Mouse (Mus musculus): Measurements from ENCODE around the gene Actn1. TPM values are rescaled to one million over a fixed set of nuclear protein-coding genes. Genes with fewer than 3 reads are reported as not detected.

Gene Actn1
- polyA plus RNA-seq, 1 experiment from 2014 or later = 27.8 TPM

GRCm38 (mm10) chr12:80251554-80251953 is 8.6 kb downstream of the Actn1 start:
- no peak for DNase-seq (ENCODE audit: extremely low spot score, low spot score)
- H3K4me3 ChIP-seq = no peak overlapping the region
- peaks cover 3% of the 10 kb centered on the region; the same call in 1 of the 2 replicates for H3K36me3 ChIP-seq (replicated peaks)
- no peaks in the 10 kb centered on the region for H3K27me3 ChIP-seq (ENCODE audit: poor library complexity, severe bottlenecking)
- 79% methylated on average over 3 of the region's 3 CpGs for WGBS
- H3K9me3 ChIP-seq = no peaks in the 10 kb centered on the region
- H3K4me1 ChIP-seq = peaks cover 47% of the 10 kb centered on the region
- H3K27ac ChIP-seq = no peak overlapping the region

GRCm38 (mm10) chr12:80249539-80249938 is 10.6 kb downstream of the Actn1 start:
- no peak overlapping the region for H3K4me3 ChIP-seq
- no peak for DNase-seq (ENCODE audit: extremely low spot score, low spot score)
- peak overlapping the region; percentile 35; the same call in 1 of the 2 replicates for H3K27ac ChIP-seq
- WGBS = 75% methylated on average over 6 of the region's 6 CpGs
- H3K9me3 ChIP-seq = no peaks in the 10 kb centered on the region
- H3K4me1 ChIP-seq = peaks cover 49% of the 10 kb centered on the region
- peaks cover 3% of the 10 kb centered on the region; the same call in 1 of the 2 replicates for H3K36me3 ChIP-seq (replicated peaks)
- H3K27me3 ChIP-seq (ENCODE audit: poor library complexity, severe bottlenecking) = no peaks in the 10 kb centered on the region

GRCm38 (mm10) chr12:80247067-80247466 is 13.1 kb downstream of the Actn1 start:
- 89% methylated on average over 5 of the region's 5 CpGs for WGBS
- H3K27me3 ChIP-seq (ENCODE audit: poor library complexity, severe bottlenecking) = no peaks in the 10 kb centered on the region
- H3K4me1 ChIP-seq = peaks cover 39% of the 10 kb centered on the region
- no peak overlapping the region for H3K27ac ChIP-seq
- peaks cover 15% of the 10 kb centered on the region for H3K36me3 ChIP-seq (replicated peaks)
- no peaks in the 10 kb centered on the region for H3K9me3 ChIP-seq
- no peak overlapping the region for H3K4me3 ChIP-seq
- DNase-seq (ENCODE audit: extremely low spot score, low spot score) = no peak

GRCm38 (mm10) chr12:80246505-80246904 is 13.7 kb downstream of the Actn1 start:
- no peak overlapping the region for H3K4me3 ChIP-seq
- H3K27me3 ChIP-seq (ENCODE audit: poor library complexity, severe bottlenecking) = no peaks in the 10 kb centered on the region
- H3K4me1 ChIP-seq = peaks cover 34% of the 10 kb centered on the region
- peaks cover 19% of the 10 kb centered on the region for H3K36me3 ChIP-seq (replicated peaks)
- H3K9me3 ChIP-seq = no peaks in the 10 kb centered on the region
- H3K27ac ChIP-seq = no peak overlapping the region
- DNase-seq (ENCODE audit: extremely low spot score, low spot score) = no peak
- WGBS = 88% methylated on average over 2 of the region's 2 CpGs

DNA sequence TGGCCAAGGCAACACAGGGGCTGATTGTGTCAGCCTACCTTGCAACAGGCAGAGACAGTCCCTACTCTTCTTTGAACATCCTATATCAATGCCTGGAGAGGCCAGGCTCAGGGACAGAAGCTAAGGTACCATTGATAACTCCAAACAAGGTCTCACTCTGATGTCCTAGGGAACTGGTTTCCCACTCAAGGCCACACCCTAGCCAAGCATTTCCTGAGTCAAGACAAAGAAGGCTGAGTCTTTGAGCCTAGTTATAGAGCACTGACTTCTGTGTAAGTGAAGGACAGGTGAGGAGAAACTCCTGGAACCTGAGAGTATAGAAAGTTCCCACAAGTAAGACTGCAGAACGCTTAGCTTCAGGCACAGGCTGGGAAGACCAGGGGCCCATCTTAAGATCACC is 15.4 kb downstream of the Actn1 start:
- H3K27ac ChIP-seq = no peak overlapping the region
- H3K36me3 ChIP-seq (replicated peaks) = peaks cover 22% of the 10 kb centered on the region
- H3K9me3 ChIP-seq = no peaks in the 10 kb centered on the region
- no peaks in the 10 kb centered on the region for H3K27me3 ChIP-seq (ENCODE audit: poor library complexity, severe bottlenecking)
- no peak overlapping the region for H3K4me3 ChIP-seq
- 98% methylated on average over 1 of the region's 1 CpGs for WGBS
- DNase-seq (ENCODE audit: extremely low spot score, low spot score) = no peak
- peaks cover 17% of the 10 kb centered on the region for H3K4me1 ChIP-seq

DNA sequence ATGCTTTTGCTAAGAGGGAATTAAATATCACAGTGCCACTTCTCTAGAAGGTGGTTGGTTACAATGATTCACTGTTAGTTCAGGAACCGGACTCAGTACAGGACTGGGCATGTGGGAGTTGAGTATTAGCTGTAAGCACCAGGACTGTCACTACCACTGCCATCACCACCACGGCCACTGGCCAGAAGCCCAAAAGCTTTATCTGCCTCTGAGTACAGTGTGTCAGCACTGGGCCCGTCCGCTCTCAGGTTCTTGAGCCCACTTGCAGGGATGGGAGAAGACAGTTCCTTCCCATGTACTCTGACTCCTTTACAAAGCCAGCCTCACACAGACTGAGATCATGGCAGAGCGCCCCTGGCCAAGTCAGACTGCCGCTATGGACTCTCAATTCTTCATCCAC is 16.0 kb downstream of the Actn1 start:
- Histone ChIP-seq H3K27ac (no peak overlapping the region), H3K4me1 (peaks cover 19% of the 10 kb centered on the region), H3K9me3 (no peaks in the 10 kb centered on the region), H3K36me3 (replicated peaks) (peaks cover 22% of the 10 kb centered on the region), H3K4me3 (no peak overlapping the region), H3K27me3 (ENCODE audit: poor library complexity, severe bottlenecking) (no peaks in the 10 kb centered on the region)
- DNase-seq (ENCODE audit: extremely low spot score, low spot score) = no peak
- 97% methylated on average over 6 of the region's 6 CpGs for WGBS

DNA sequence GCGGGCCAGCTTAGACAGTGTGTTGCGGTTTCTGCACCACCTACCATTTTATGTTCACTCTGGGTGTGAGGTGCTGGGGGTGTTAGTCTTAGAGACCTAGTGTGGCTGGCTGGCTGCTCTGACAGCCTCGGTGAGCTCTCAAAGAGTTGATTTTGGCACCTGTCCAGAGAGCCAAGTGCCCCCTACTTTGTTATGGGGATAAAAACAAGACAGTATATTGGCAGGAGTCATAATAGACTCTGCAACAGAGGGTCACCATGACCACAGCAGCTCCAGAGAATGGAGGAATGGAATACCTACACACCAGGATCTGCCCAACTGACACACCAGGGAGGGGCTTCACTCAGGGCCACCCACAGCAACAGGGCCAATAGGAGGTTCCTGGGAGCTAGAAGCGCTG is 16.8 kb downstream of the Actn1 start:
- H3K4me1 ChIP-seq = peaks cover 20% of the 10 kb centered on the region
- WGBS = 95% methylated on average over 4 of the region's 4 CpGs
- DNase-seq (ENCODE audit: extremely low spot score, low spot score) = no peak

DNA sequence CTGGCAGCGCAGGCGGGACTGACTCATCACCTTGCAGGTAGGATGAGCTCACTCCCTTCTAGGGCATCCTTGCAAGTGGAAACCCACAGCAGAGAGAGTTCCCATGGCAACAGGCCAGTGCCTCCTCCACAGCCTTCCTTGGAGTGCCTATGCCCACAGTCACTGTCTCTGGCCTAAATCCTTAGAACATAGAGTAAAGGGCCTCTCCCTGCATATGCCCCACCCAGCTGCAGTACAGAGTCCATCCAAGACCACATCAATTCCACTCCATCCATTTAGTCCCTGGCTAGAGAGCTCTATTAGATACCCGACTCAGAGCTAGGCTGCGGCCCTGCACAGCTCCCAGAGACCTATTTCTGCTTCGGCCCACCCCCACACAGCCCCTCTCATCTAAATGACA is 20.7 kb downstream of the Actn1 start:
- H3K9me3 ChIP-seq = peaks cover 5% of the 10 kb centered on the region; the same call in 1 of the 2 replicates
- 94% methylated on average over 5 of the region's 5 CpGs for WGBS
- H3K4me3 ChIP-seq = no peak overlapping the region
- no peaks in the 10 kb centered on the region for H3K27me3 ChIP-seq (ENCODE audit: poor library complexity, severe bottlenecking)
- no peak for DNase-seq (ENCODE audit: extremely low spot score, low spot score)
- peaks cover 42% of the 10 kb centered on the region for H3K36me3 ChIP-seq (replicated peaks)
- peaks cover 12% of the 10 kb centered on the region for H3K4me1 ChIP-seq
- no peak overlapping the region for H3K27ac ChIP-seq

More for the DNA sequence above, 16.8 kb downstream of the Actn1 start:
- Histone ChIP-seq H3K9me3 (no peaks in the 10 kb centered on the region), H3K27ac (no peak overlapping the region), H3K27me3 (ENCODE audit: poor library complexity, severe bottlenecking) (no peaks in the 10 kb centered on the region), H3K36me3 (replicated peaks) (peaks cover 19% of the 10 kb centered on the region), H3K4me3 (no peak overlapping the region)

DNA sequence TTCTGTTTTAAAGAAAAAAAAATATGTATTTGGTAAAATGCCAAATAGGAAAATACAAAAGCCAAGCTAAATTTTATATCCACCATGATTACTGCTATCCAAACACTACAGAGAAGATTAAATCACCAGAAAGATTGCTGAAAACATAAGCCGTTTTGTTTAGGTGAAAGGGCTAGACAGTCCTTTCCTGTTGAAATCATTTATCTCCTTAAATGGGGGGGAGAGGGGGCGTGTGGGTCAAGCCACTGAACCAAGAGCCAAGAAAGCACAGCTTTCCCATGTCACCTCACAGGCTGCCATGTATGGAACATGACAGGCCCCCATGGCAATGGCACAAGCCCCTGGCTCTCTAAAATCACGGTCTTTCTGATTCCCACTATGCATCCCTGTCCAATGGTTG is 21.6 kb downstream of the Actn1 start:
- Histone ChIP-seq H3K27ac (no peak overlapping the region), H3K36me3 (replicated peaks) (peaks cover 42% of the 10 kb centered on the region), H3K4me3 (no peak overlapping the region), H3K27me3 (ENCODE audit: poor library complexity, severe bottlenecking) (no peaks in the 10 kb centered on the region), H3K9me3 (peaks cover 13% of the 10 kb centered on the region; the same call in 1 of the 2 replicates), H3K4me1 (peaks cover 11% of the 10 kb centered on the region)
- DNase-seq (ENCODE audit: extremely low spot score, low spot score) = no peak
- 87% methylated on average over 3 of the region's 3 CpGs for WGBS

- 100% methylated on average over 1 of the region's 1 CpGs for WGBS
Measured at GRCm38 (mm10) chr12:80235295-80235694, 24.9 kb downstream of the Actn1 start.

DNA sequence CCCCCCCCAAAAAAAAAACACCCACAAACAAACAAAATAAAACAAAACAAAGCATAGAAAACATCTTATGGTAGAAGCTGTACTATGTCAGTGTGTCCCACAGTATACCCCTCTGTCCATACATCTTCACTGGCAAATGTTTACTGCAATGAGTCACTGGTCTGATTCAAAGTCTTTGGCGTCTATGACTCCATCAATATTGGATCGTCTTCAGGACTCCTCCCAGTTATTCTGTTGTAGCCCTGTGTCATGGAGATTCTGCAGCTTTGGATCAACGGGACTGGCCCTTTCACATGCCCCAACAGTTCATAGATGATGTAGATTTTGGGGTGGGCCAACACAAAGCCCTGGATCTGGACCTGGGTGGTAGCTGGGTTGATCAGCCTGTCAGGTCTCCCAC is 25.9 kb downstream of the Actn1 start:
- Histone ChIP-seq H3K9me3 (peaks cover 14% of the 10 kb centered on the region; the same call in 1 of the 2 replicates), H3K27me3 (ENCODE audit: poor library complexity, severe bottlenecking) (no peaks in the 10 kb centered on the region), H3K36me3 (replicated peaks) (peaks cover 42% of the 10 kb centered on the region), H3K4me1 (peaks cover 39% of the 10 kb centered on the region), H3K4me3 (no peak overlapping the region), H3K27ac (no peak overlapping the region)
- 97% methylated on average over 3 of the region's 3 CpGs for WGBS
- DNase-seq (ENCODE audit: extremely low spot score, low spot score) = no peak

More at GRCm38 (mm10) chr12:80235295-80235694, 24.9 kb downstream of the Actn1 start:
- no peak for DNase-seq (ENCODE audit: extremely low spot score, low spot score)
- Histone ChIP-seq H3K27me3 (ENCODE audit: poor library complexity, severe bottlenecking) (no peaks in the 10 kb centered on the region), H3K36me3 (replicated peaks) (peaks cover 42% of the 10 kb centered on the region), H3K9me3 (peaks cover 14% of the 10 kb centered on the region; the same call in 1 of the 2 replicates), H3K4me3 (no peak overlapping the region), H3K4me1 (peaks cover 35% of the 10 kb centered on the region), H3K27ac (no peak overlapping the region)

DNA sequence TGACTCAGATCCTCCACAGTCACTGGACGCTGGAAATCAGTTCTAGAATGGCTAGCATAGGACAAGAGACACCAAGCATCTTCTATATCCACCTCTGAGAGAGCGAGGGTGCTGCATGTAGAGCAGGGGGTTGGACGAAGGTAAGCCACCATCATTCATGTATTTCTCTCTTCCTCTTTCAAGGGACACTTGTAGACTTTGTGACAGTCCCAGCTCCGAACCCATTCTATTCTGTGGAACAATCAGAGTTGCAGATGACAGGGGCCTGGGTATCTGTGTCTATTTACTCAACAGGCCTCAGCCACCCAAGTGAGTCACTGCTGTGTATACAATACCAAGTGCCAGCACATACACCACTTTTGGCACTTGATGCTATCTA is 27.3 kb downstream of the Actn1 start:
- no peak overlapping the region for H3K4me3 ChIP-seq
- 95% methylated on average over 4 of the region's 4 CpGs for WGBS
- peaks cover 14% of the 10 kb centered on the region; the same call in 1 of the 2 replicates for H3K9me3 ChIP-seq
- H3K4me1 ChIP-seq = peaks cover 51% of the 10 kb centered on the region
- no peak overlapping the region for H3K27ac ChIP-seq
- H3K36me3 ChIP-seq (replicated peaks) = peaks cover 42% of the 10 kb centered on the region
- H3K27me3 ChIP-seq (ENCODE audit: poor library complexity, severe bottlenecking) = no peaks in the 10 kb centered on the region
- no peak for DNase-seq (ENCODE audit: extremely low spot score, low spot score)

DNA sequence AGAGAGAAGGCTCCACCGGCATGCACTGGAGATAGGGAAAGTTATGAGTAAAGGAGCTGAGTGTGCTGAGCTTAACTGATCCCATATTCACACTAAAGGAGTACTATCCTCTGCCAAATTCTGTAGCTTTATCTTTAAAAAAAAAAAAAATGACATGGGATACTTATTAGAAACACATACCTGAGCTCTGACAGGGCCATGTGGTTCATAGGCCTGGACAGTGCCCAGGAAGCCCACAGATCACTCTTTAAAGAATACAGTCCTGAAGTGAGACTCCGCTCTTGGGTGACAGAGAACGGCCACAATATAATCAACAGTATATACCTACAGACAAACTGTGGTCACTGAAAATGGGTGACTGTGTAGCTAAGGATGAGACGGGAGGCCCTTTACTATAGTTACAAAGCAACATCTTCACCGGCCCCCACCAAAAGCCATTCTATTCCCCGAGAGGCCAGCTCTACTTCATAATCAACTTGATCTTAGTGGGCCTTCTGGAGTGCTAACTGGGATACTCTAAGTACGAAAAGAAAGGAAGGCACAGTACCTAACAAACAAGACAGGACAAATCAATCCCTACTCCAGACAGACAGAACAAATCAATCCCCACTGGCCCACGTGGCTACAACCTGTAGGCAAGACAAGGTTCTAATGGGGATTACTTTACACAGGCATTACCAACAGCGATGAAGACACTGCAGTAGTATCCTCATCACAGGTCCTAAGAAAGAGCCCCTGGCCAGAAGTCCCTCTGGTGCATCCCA is 27.9 kb downstream of the Actn1 start:
- 91% methylated on average over 9 of the region's 9 CpGs for whole genome bisulfite sequencing
- H3K36me3 ChIP-seq (replicated peaks) = peaks cover 42% of the 10 kb centered on the region
- no peak for DNase-seq (ENCODE audit: extremely low spot score, low spot score)
- H3K9me3 ChIP-seq = peaks cover 14% of the 10 kb centered on the region; the same call in 1 of the 2 replicates
- peaks cover 54% of the 10 kb centered on the region for H3K4me1 ChIP-seq
- peak overlapping the region; percentile 83; the same call in 1 of the 2 replicates for H3K27ac ChIP-seq
- H3K4me3 ChIP-seq = no peak overlapping the region
- H3K27me3 ChIP-seq (ENCODE audit: poor library complexity, severe bottlenecking) = no peaks in the 10 kb centered on the region

All from forebrain, embryonic 10.5 days (tissue).